ENCODE assay signal across 26 mouse cellular contexts in the genomic region with DNA sequence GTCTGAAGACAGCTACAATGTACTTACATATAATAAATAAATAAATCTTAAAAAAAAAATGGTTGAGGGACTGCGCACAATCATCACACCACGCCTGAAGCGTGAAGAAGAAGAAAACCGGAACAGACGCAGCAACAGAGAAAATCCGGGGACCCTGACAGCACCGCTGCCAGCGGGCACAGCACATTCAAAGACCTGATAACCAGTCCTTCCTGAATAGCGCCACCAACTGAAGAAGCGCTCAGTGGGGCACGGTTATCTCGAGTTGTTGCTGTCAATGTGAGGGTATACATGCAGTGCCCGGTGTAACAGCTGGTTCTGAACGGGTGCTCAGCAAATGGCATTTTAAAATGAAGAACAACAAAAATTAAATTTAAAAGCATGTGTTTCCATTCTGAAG. TPM values are rescaled to one million over a fixed set of nuclear protein-coding genes. Genes with fewer than 3 reads are reported as not detected.
DNase-seq lines count a peak whose midpoint lies in the region; ATAC-seq lines count a peak whose summit lies in the region.
"Had no signal": no experiment of that assay in that cellular context is flagged by ENCODE, and none has a peak within 500 bp of the region (broad histone marks: within the 10 kb centered on the region; RNA-seq: fewer than 3 reads in every experiment).

No protein-coding gene starts in this region.

- no peaks in the 10 kb centered on the region for H3K4me1 ChIP-seq in midbrain, embryonic 11.5 days (ENCODE audit: control insufficient read depth, insufficient read depth, low read length)
- H3K4me1 ChIP-seq in midbrain, embryonic 16.5 days (ENCODE audit: control insufficient read depth, insufficient read depth, low read length) = no peaks in the 10 kb centered on the region
- H3K4me1 ChIP-seq: embryonic facial prominence, embryonic 10.5 days; embryonic facial prominence, embryonic 12.5 days; forebrain, embryonic 13.5 days; forebrain, embryonic 15.5 days had no signal

- no peak overlapping the region for H3K4me3 ChIP-seq in midbrain, embryonic 11.5 days (ENCODE audit: low read depth, low read length)
- no peak overlapping the region for H3K4me3 ChIP-seq in midbrain, embryonic 16.5 days (ENCODE audit: low read depth, low read length)
- H3K4me3 ChIP-seq: embryonic facial prominence, embryonic 10.5 days; embryonic facial prominence, embryonic 12.5 days; forebrain, embryonic 13.5 days; forebrain, embryonic 15.5 days had no signal

- no peaks in the 10 kb centered on the region for H3K9me3 ChIP-seq in midbrain, embryonic 11.5 days (ENCODE audit: control insufficient read depth, low read length)
- no peaks in the 10 kb centered on the region for H3K9me3 ChIP-seq in midbrain, embryonic 16.5 days (replicated peaks; ENCODE audit: control insufficient read depth, low read length, poor library complexity, severe bottlenecking)
- H3K9me3 ChIP-seq: embryonic facial prominence, embryonic 10.5 days; embryonic facial prominence, embryonic 12.5 days; forebrain, embryonic 13.5 days; forebrain, embryonic 15.5 days; G1E had no signal

- peak; percentile 80 for DNase-seq in midbrain, embryonic 11.5 days (ENCODE audit: low spot score, missing footprints)
- DNase-seq in MEL-GATA-1-ER (ENCODE audit: extremely low read depth, low read depth) = peak; percentile 60
- no peak for DNase-seq in left cerebral cortex, adult 11 months (ENCODE audit: low spot score)
- DNase-seq in urinary bladder, postnatal 10 days (ENCODE audit: low spot score) = no peak
- DNase-seq: adrenal gland, adult 2 months; adrenal gland, postnatal 10 days; adrenal gland, postnatal 25 days; B cell, adult 2 months; cerebellum, adult 11 months; cerebellum, adult 18-20 months; cerebellum, adult 8-10 months; cerebellum, adult 9-11 months; cerebellum, postnatal 14 days; cerebellum, postnatal 36 days; forebrain, postnatal 0 days had no signal

- peaks cover 35% of the 10 kb centered on the region for H3K27me3 ChIP-seq in midbrain, embryonic 11.5 days (ENCODE audit: control insufficient read depth, insufficient read depth, low read length)
- H3K27me3 ChIP-seq in midbrain, embryonic 16.5 days (ENCODE audit: control insufficient read depth, insufficient read depth, low read depth, low read length) = peaks cover 50% of the 10 kb centered on the region
- H3K27me3 ChIP-seq: CH12.LX; embryonic facial prominence, embryonic 12.5 days had no signal

- no peak overlapping the region for H3K9ac ChIP-seq in midbrain, embryonic 11.5 days (ENCODE audit: low read length)
- no peak overlapping the region for H3K9ac ChIP-seq in midbrain, embryonic 16.5 days (ENCODE audit: low read depth, low read length)
- H3K9ac ChIP-seq: embryonic facial prominence, embryonic 12.5 days; forebrain, embryonic 13.5 days; forebrain, embryonic 15.5 days; forebrain, postnatal 0 days had no signal

- no peak overlapping the region for H3K27ac ChIP-seq in midbrain, embryonic 11.5 days (ENCODE audit: low read depth, low read length)
- H3K27ac ChIP-seq in midbrain, embryonic 16.5 days (ENCODE audit: low read length) = no peak overlapping the region
- H3K27ac ChIP-seq: embryonic facial prominence, embryonic 10.5 days; embryonic facial prominence, embryonic 12.5 days; forebrain, embryonic 13.5 days; forebrain, embryonic 15.5 days had no signal

- ATAC-seq in midbrain, embryonic 11.5 days (ENCODE audit: low FRiP score) = no peak
- ATAC-seq in midbrain, embryonic 16.5 days = no peak
- ATAC-seq in megakaryocyte progenitor cell, adult 5-6 weeks (replicated peaks; ENCODE audit: poor library complexity) = peak; percentile 54; the same call in 1 of the 2 replicates
- ATAC-seq: CD4-positive, CD25-positive, alpha-beta regulatory T cell, adult 4 months; forebrain, embryonic 13.5 days; forebrain, embryonic 15.5 days; forebrain, postnatal 0 days had no signal

- H3K36me3 ChIP-seq in midbrain, embryonic 11.5 days (ENCODE audit: control insufficient read depth, insufficient read depth, low read length) = no peaks in the 10 kb centered on the region
- no peaks in the 10 kb centered on the region for H3K36me3 ChIP-seq in midbrain, embryonic 16.5 days (ENCODE audit: control insufficient read depth, insufficient read depth, low read length)
- H3K36me3 ChIP-seq: embryonic facial prominence, embryonic 10.5 days; embryonic facial prominence, embryonic 12.5 days; forebrain, embryonic 15.5 days; G1E had no signal

- 69% methylated on average over 14 of the region's 14 CpGs for WGBS in midbrain, embryonic 11.5 days
- 60% methylated on average over 14 of the region's 14 CpGs for WGBS in midbrain, embryonic 16.5 days

- H3K4me2 ChIP-seq in midbrain, embryonic 11.5 days = no peak overlapping the region
- H3K4me2 ChIP-seq in midbrain, embryonic 16.5 days (ENCODE audit: low read length) = no peak overlapping the region
- H3K4me2 ChIP-seq: embryonic facial prominence, embryonic 12.5 days; forebrain, embryonic 13.5 days; forebrain, embryonic 15.5 days had no signal

RNA-seq across cellular contexts. Expression of a gene that starts 30.0 kb away (rescaled TPM):
- polyA plus RNA-seq in midbrain, embryonic 11.5 days (2014; fragmentation: Nextera tagmentation; extraction: Ambion mirVana) = 1.3 and 2.6 TPM in 2 replicates
- polyA plus RNA-seq in midbrain, embryonic 16.5 days (2015; fragmentation: Nextera tagmentation; extraction: Ambion mirVana) = 5.0 and 6.1 TPM in 2 replicates
- total RNA-seq in megakaryocyte progenitor cell, adult 5-6 weeks (2015) = 6.3 and 8.3 TPM in 2 replicates
- total RNA-seq in megakaryocyte progenitor cell, adult 5-6 weeks (2017) = 5.3 and 6.5 TPM in 2 replicates
- polyA plus RNA-seq: adrenal gland, adult 2 months; G1E had no signal

RNA-seq across cellular contexts. Expression of a gene that starts 30.9 kb away (rescaled TPM):
- 0.03 TPM in 1 of 2 replicates, not detected in the other for polyA plus RNA-seq in midbrain, embryonic 11.5 days (2014; fragmentation: Nextera tagmentation; extraction: Ambion mirVana)
- 0.85 and 2.1 TPM in 2 replicates for polyA plus RNA-seq in midbrain, embryonic 16.5 days (2015; fragmentation: Nextera tagmentation; extraction: Ambion mirVana)
- total RNA-seq in megakaryocyte progenitor cell, adult 5-6 weeks (2015) = not detected in 2 replicates
- not detected in 2 replicates for total RNA-seq in megakaryocyte progenitor cell, adult 5-6 weeks (2017)
- total RNA-seq: adrenal gland, adult 2 months; adrenal gland, postnatal 10 days; adrenal gland, postnatal 25 days; adrenal gland, postnatal 4 days had no signal
- polyA plus RNA-seq: adrenal gland, adult 2 months; CD4-positive, CD25-positive, alpha-beta regulatory T cell, adult 4 months; cortical plate, adult 2 months; G1E had no signal

Comparison
In these comparisons a context has a peak if more than half of its experiments do, and no peak if none do; other contexts are left out.
1. DNase-seq: peak in midbrain, embryonic 11.5 days (single experiment) and MEL-GATA-1-ER (single experiment); none in left cerebral cortex, adult 11 months (single experiment) and urinary bladder, postnatal 10 days (single experiment).